Mouse (Mus musculus) hematopoietic multipotent progenitor cell, adult 10-12 weeks (in vitro differentiated cells): ENCODE results near the gene Kyat3. TPM values are rescaled to one million over a fixed set of nuclear protein-coding genes. Genes with fewer than 3 reads are reported as not detected.

Experiments used
- polyA plus RNA-seq: library from polyadenylated mRNA; stranded (reverse); fragments of >175 nt; gene quantifications from 2 replicates; pipeline ENCODE4 v1.2.3, GENCODE M21; 2012; ENCODE audit warnings: low replicate concordance

Gene Kyat3
- polyA plus RNA-seq, result 1.6 and 2.3 TPM in 2 replicates

DNA sequence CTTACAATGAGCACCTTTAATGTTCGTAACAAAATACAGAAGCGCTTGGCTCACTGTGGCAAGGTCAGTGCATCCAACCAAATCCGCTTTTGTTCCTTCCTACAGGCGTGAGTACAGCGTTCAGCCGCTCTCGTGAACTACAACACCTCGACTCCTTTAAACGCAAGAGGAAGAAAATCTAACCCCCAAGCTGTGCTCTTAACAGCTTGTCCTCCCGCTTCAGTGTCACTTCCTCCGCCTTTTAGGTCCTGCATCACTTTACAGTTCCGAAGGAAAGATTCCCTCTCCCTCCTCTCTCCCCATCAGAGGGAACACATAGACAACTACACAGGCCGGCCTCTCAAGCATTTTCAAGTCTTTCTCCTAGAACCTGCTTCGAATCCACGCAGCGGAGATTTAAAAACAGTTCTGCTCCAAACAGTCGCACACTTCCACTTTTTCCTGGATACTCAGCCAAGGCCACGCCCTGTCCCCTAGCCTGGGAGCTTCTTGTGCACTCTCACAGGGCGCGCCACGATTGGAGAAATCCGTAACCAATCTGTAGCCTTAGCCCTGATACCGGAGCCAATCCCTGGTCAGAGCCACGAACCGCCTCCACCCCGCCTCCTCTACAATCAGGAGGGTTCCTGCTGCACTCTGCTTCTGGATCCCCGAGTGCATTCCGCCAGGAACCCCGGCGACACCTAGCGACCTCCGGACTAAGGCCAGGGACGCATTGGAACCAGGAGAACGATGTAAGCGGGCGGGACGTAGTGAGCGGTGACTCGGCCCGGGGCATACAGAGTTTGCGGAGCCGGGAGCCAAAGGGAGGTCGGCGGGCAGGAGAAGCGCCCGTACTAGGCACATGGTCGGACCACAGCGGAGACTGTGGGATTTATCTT is at the start of gene Kyat3:
Gene Kyat3, plus strand, starts transcription at position 610 of the 881 bp plus-strand sequence.

DNA sequence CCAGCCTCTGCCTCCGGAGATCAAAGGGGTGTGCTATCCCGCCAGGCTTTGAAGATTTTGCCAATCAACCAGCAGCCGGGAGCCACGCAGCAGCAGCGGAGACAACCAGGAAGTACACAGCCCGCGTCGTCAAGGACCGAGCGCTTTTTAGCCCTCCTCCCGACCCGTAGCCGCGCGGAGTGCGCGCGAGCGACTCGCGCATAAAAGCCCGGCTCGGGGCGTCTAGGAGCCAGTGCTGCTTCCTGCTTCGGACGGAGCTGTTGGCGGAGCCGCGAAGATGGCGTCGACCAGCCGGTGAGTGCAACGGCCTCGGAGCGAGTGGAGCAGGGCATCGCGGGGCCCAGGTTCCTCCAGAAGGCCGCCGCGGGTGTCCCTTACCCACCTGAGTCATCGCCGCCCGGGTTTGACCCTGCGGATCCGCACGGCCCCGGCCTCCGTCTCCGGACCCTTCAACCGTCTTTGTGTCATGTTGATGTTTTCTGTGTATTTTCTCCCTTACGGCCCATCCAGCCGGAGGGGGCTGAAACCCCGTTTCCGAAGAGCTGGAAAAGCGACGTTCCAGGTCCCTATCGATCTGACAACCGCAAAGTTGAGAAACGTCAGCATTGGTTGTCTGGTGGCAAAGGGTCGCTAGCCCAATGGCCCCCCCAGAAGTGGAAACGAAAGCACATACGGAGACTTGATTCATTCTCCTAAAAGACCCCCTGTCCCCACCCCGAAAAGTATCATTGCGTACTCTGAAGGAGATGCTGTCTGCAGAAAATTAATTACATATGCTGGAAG is 64.3 kb downstream of the Kyat3 start, which contains the start of gene Gtf2b:
Gene Gtf2b, plus strand, starts transcription at position 51 of the 783 bp plus-strand sequence.

Other genes starting within 250 kb of the Kyat3 start
- gene Gbp5, start 207.1 kb upstream of the Kyat3 start, polyA plus RNA-seq, result 2.5 and 3.6 TPM in 2 replicates
- 2.0 and 3.4 TPM in 2 replicates for gene Gbp7, start 170.7 kb upstream of the Kyat3 start, polyA plus RNA-seq
- 2.0 and 3.0 TPM in 2 replicates for gene Gbp3, start 141.0 kb upstream of the Kyat3 start, polyA plus RNA-seq
- gene Gbp2b, start 106.2 kb upstream of the Kyat3 start, polyA plus RNA-seq, result 1.2 and 1.4 TPM in 2 replicates
- 1.8 and 3.4 TPM in 2 replicates for gene Gbp2, start 80.4 kb upstream of the Kyat3 start, polyA plus RNA-seq
- gene Gtf2b, start 64.0 kb downstream of the Kyat3 start, polyA plus RNA-seq, result 1.7 and 4.3 TPM in 2 replicates
- 24.9 and 51.4 TPM in 2 replicates for gene Pkn2, start 181.0 kb downstream of the Kyat3 start, polyA plus RNA-seq